In genomic region chr1:136784178-136784577, GRCm38 (mm10) we compare ENCODE assay signal across 17 mouse cellular contexts.
A peak's percentile ranks its signal among the peaks of the same experiment; 100 is the strongest.
DNase-seq lines count a peak whose midpoint lies in the region; ATAC-seq lines count a peak whose summit lies in the region.
"Had no signal": no experiment of that assay in that cellular context is flagged by ENCODE, and none has a peak within 500 bp of the region (broad histone marks: within the 10 kb centered on the region; RNA-seq: fewer than 3 reads in every experiment).

No protein-coding gene starts in this region.

- ATAC-seq in common myeloid progenitor, adult 5-6 weeks (replicated peaks; ENCODE audit: low read depth, poor library complexity, severe bottlenecking): peak; percentile 65; the same call in 1 of the 2 replicates
- no peak for ATAC-seq in hindbrain, embryonic 16.5 days
- ATAC-seq in intestine, embryonic 16.5 days: no peak
- ATAC-seq: activated CD4-positive, CD25-positive, alpha-beta regulatory T cell, adult 4 months; midbrain, embryonic 16.5 days had no signal

- H3K4me3 ChIP-seq in hindbrain, embryonic 16.5 days (ENCODE audit: low read length): no peak overlapping the region
- H3K4me3 ChIP-seq in intestine, embryonic 16.5 days (ENCODE audit: low read length): no peak overlapping the region
- H3K4me3 ChIP-seq: forebrain, embryonic 10.5 days; heart, embryonic 15.5 days; limb, embryonic 15.5 days had no signal

- H3K27me3 ChIP-seq in hindbrain, embryonic 16.5 days (replicated peaks; ENCODE audit: control insufficient read depth, insufficient read depth, low read length): no peaks in the 10 kb centered on the region; the same call in 1 of the 2 replicates
- H3K27me3 ChIP-seq in intestine, embryonic 16.5 days (replicated peaks; ENCODE audit: control insufficient read depth, insufficient read depth, low read length): no peaks in the 10 kb centered on the region
- H3K27me3 ChIP-seq: CH12.LX; heart, embryonic 15.5 days; limb, embryonic 15.5 days had no signal

- peaks cover 10% of the 10 kb centered on the region for H3K4me1 ChIP-seq in hindbrain, embryonic 16.5 days (ENCODE audit: control insufficient read depth, insufficient read depth, low read depth, low read length)
- peaks cover 14% of the 10 kb centered on the region for H3K4me1 ChIP-seq in intestine, embryonic 16.5 days (ENCODE audit: control insufficient read depth, insufficient read depth, low read length)

- no peak overlapping the region for H3K4me2 ChIP-seq in hindbrain, embryonic 16.5 days (ENCODE audit: low read length)
- H3K4me2 ChIP-seq in intestine, embryonic 16.5 days (ENCODE audit: low read depth, low read length): no peak overlapping the region
- H3K4me2 ChIP-seq: heart, embryonic 15.5 days; hindbrain, embryonic 14.5 days; limb, embryonic 15.5 days had no signal

- H3K9ac ChIP-seq in hindbrain, embryonic 16.5 days (ENCODE audit: low read depth, low read length): no peak overlapping the region
- no peak overlapping the region for H3K9ac ChIP-seq in intestine, embryonic 16.5 days (ENCODE audit: low read depth, low read length)
- H3K9ac ChIP-seq: heart, embryonic 15.5 days; hindbrain, embryonic 14.5 days; limb, embryonic 15.5 days had no signal

- no peak overlapping the region for H3K27ac ChIP-seq in hindbrain, embryonic 16.5 days (ENCODE audit: low read depth, low read length)
- H3K27ac ChIP-seq in intestine, embryonic 16.5 days (ENCODE audit: low read length): no peak overlapping the region
- H3K27ac ChIP-seq: forebrain, embryonic 10.5 days; heart, embryonic 15.5 days; hindbrain, embryonic 14.5 days; limb, embryonic 15.5 days had no signal

- H3K36me3 ChIP-seq in hindbrain, embryonic 16.5 days (ENCODE audit: control insufficient read depth, insufficient read depth, low read length): no peaks in the 10 kb centered on the region
- no peaks in the 10 kb centered on the region for H3K36me3 ChIP-seq in intestine, embryonic 16.5 days (ENCODE audit: control insufficient read depth, insufficient read depth, low read length)
- H3K36me3 ChIP-seq: forebrain, embryonic 10.5 days; heart, embryonic 15.5 days; limb, embryonic 15.5 days had no signal

- DNase-seq in adrenal gland, postnatal 14 days: peak; percentile 24
- no peak for DNase-seq in adrenal gland, adult 18-20 months (ENCODE audit: low spot score in 2 of 2)
- DNase-seq in lung, adult 18-20 months: peak; percentile 52 to 63
- peak; percentile 73 for DNase-seq in lung, postnatal 36 days
- DNase-seq in spleen, adult 12 weeks (ENCODE audit: low spot score): no peak
- DNase-seq: cerebellum, adult 18-20 months; thymus, adult 18-20 months had no signal

- no peaks in the 10 kb centered on the region for H3K9me3 ChIP-seq in hindbrain, embryonic 16.5 days (ENCODE audit: control insufficient read depth, low read length)
- no peaks in the 10 kb centered on the region for H3K9me3 ChIP-seq in intestine, embryonic 16.5 days (ENCODE audit: control insufficient read depth, low read length)
- H3K9me3 ChIP-seq: forebrain, embryonic 10.5 days; heart, embryonic 15.5 days; limb, embryonic 15.5 days had no signal

- WGBS in hindbrain, embryonic 16.5 days: 77% methylated on average over 9 of the region's 9 CpGs
- WGBS in intestine, embryonic 16.5 days: 47% methylated on average over 9 of the region's 9 CpGs

Comparison
In these comparisons a context has a peak if more than half of its experiments do, and no peak if none do; other contexts are left out.
1. DNase-seq: peak in adrenal gland, postnatal 14 days (single experiment), lung, adult 18-20 months (2 of 2) and lung, postnatal 36 days (single experiment); none in adrenal gland, adult 18-20 months (0 of 2) and spleen, adult 12 weeks (single experiment).